Mouse (Mus musculus) forebrain, embryonic 11.5 days (tissue): ENCODE data around the gene Mllt11. TPM values are rescaled to one million over a fixed set of nuclear protein-coding genes. Genes with fewer than 3 reads are reported as not detected.
A peak's percentile ranks its signal among the peaks of the same experiment; 100 is the strongest.

Experiments used
- ATAC-seq: fragments of 200-750 bp; cut with Nextera tagmentation; replicated peaks from 2 replicates; pipeline ENCODE4 v1.8.0; 2017; ENCODE audit warnings: moderate TSS enrichment; ENCODE audit not compliant: low FRiP score
- DNase-seq: peaks from one replicate; pipeline ENCODE4 v3.0.0-alpha.2; 2017; ENCODE audit warnings: low spot score
- H3K27ac ChIP-seq: fragments of 300-500 bp; sonication (generic); 2 replicates; pipeline ENCODE4 v1.5.1; 2014; ENCODE audit warnings: low read depth, low read length
- H3K27me3 ChIP-seq: fragments of 300-500 bp; sonication (generic); 2 replicates; pipeline ENCODE4 v1.6.1; 2014; ENCODE audit warnings: mild to moderate bottlenecking, low read length, mixed read lengths; ENCODE audit not compliant: control insufficient read depth, insufficient read depth
- H3K36me3 ChIP-seq: fragments of 300-500 bp; sonication (generic); 2 replicates; pipeline ENCODE4 v1.6.1; 2014; ENCODE audit warnings: mild to moderate bottlenecking, low read length, moderate library complexity, mixed read lengths; ENCODE audit not compliant: control insufficient read depth, insufficient read depth
- H3K4me1 ChIP-seq: fragments of 300-500 bp; sonication (generic); replicated peaks from 2 replicates; pipeline ENCODE4 v1.6.1; 2014; ENCODE audit warnings: low read length, mixed read lengths; ENCODE audit not compliant: control insufficient read depth, insufficient read depth
- H3K4me2 ChIP-seq: fragments of 300-500 bp; sonication (generic); 2 replicates; pipeline ENCODE4 v1.6.1; 2014; ENCODE audit warnings: low read depth, mild to moderate bottlenecking, low read length, moderate library complexity, mixed read lengths; ENCODE audit not compliant: severe bottlenecking
- H3K4me3 ChIP-seq: fragments of 300-500 bp; sonication (generic); 2 replicates; pipeline ENCODE4 v1.5.1; 2014; ENCODE audit warnings: low read depth, low read length
- H3K9ac ChIP-seq: fragments of 300-500 bp; sonication (generic); 2 replicates; pipeline ENCODE4 v1.6.1; 2014; ENCODE audit warnings: low read length
- H3K9me3 ChIP-seq: fragments of 300-500 bp; sonication (generic); 2 replicates; pipeline ENCODE4 v1.6.1; 2016; ENCODE audit warnings: low read length, mixed read lengths; ENCODE audit not compliant: control insufficient read depth
- WGBS: fragments of 180-500 bp; shearing (Covaris S2); extraction: QIAGEN DNeasy Blood & Tissue Kit; methylation state at CpG from one replicate; pipeline ENCODE4 v1.1.7; 2014; 5-methylcytosine and 5-hydroxymethylcytosine counted together
- polyA plus RNA-seq: library from polyadenylated mRNA; unstranded; fragments of >200 nt; fragmentation: Nextera tagmentation; extraction: Ambion mirVana; gene quantifications from 2 replicates; pipeline ENCODE4 v1.2.1, GENCODE M21; 2014

Gene Mllt11
- polyA plus RNA-seq, 1 experiment from 2014 or later: 89.8 TPM

DNA sequence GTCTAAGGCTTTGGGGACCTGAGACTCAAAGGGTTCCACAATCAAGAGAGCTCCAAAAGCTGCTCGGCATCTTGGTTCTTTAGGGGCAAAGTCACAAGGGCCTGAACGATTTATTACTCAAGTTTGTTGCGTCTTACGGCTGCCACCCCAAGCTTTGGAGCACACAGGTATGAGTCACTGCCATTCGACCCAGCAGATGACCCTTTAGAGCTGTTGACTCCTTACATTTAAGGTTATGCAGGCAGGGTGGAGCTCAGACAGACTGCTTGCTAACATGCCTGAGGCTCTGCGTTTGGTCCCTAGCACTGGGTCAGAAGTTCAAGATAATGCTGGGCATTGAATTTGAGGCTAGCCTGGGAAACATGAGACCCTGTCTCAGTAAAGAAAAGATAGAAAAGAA is 54.4 kb downstream of the Mllt11 start:
- ATAC-seq (no peak), DNase-seq (no peak)
- Histone ChIP-seq H3K4me2 (no peak overlapping the region), H3K27ac (no peak overlapping the region), H3K4me1 (peaks cover 7% of the 10 kb centered on the region), H3K27me3 (peaks cover 14% of the 10 kb centered on the region), H3K4me3 (no peak overlapping the region), H3K9me3 (no peaks in the 10 kb centered on the region), H3K36me3 (no peaks in the 10 kb centered on the region), H3K9ac (no peak overlapping the region)
- 80% methylated on average over 6 of the region's 6 CpGs for WGBS

DNA sequence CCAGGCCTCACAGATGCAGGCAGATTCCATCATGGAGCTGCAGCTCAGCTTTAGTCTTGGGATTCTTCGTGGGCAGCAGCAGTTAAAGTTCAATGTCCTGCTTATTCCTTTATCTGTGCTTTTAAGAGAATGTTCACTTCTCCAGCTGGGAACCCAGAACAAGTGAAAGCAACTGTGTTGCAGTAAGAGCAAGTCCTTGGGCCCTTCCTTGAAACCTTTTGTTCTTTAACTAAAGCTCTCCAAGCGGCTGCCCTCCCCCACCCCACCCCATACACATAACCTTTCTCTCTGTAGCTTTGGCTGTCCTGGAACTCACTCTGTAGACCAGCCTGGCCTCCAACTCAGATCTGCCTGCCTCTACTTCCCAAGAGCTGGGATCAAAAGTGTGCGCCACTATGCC is 55.5 kb downstream of the Mllt11 start:
- Histone ChIP-seq H3K4me1 (peaks cover 7% of the 10 kb centered on the region), H3K36me3 (peaks cover 2% of the 10 kb centered on the region; the same call in 1 of the 2 replicates), H3K27ac (no peak overlapping the region), H3K9me3 (no peaks in the 10 kb centered on the region), H3K4me3 (no peak overlapping the region), H3K27me3 (peaks cover 25% of the 10 kb centered on the region), H3K4me2 (no peak overlapping the region), H3K9ac (no peak overlapping the region)
- ATAC-seq (no peak), DNase-seq (no peak)
- 59% methylated on average over 3 of the region's 3 CpGs for WGBS

DNA sequence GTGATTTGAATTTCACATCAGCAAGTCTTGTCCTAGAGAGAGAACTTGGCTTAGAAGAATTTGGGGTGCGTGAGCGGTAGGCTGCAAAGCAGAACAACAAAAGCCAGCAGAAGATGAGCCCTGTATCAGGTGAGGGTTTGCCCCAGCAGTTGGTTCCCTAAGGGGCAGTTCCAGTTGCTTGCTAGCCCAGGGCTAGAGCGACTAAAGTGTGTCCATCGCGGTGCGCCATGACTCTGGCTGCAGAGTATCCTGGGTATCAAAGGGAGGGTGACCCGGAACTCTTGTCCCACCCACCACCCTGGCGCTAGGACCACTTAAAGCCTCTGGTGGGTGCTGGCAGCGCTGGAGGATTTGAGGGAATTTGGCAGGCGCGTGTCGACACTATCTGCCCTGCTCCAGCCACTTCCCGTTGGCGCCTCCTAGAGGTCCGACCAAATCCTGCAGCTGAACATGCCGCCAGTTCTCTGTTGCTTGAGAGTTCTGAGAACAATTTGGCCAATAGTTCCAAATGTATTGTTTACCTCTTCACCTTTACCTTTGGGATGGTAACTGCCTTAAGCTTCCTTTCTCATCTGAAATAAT is 57.9 kb downstream of the Mllt11 start:
- peak; percentile 55 for ATAC-seq
- Histone ChIP-seq H3K4me2 (no peak overlapping the region), H3K9ac (no peak overlapping the region), H3K4me1 (peaks cover 7% of the 10 kb centered on the region), H3K9me3 (no peaks in the 10 kb centered on the region), H3K27ac (no peak overlapping the region), H3K4me3 (no peak overlapping the region), H3K27me3 (peaks cover 34% of the 10 kb centered on the region), H3K36me3 (peaks cover 3% of the 10 kb centered on the region; the same call in 1 of the 2 replicates)
- DNase-seq: peak; percentile 92
- 1% methylated on average over 16 of the region's 16 CpGs for WGBS

DNA sequence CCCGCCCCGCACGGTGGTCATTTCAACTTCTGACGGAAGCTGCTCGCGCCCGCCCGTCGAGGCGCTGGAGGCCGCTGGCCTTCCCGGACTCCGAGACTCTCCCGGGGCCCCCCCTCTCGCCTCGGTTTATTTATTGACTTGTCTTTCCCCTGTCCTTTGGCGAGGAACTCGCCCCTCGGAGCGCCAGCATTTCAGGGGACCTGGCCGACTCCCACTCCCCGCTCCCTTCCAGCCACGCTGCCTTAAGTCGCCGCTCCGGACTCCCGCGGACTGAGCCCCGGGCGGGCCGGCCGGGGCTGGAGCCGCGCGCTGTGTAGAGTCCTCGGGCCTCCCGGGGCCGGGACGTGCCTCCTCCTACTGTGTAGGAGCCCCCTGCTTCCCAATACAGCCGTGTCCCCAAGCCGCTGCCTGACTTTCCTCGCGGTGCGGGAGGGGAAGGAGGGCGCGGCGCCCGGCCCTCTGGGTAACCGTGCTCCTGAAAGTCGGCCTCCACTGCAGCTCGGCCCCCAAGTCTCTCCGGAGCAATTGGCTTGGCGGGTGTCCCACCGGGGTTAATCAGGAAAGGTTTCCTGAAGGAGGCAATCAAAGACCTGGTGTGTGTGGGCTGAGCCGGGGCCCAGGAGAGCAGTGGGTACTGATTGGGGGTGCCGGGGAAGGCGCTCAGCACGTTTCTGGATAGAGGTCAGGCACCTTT is 58.6 kb downstream of the Mllt11 start:
- no peaks in the 10 kb centered on the region for H3K9me3 ChIP-seq
- H3K27me3 ChIP-seq: peaks cover 34% of the 10 kb centered on the region
- DNase-seq (peak; percentile 62), ATAC-seq (peak; percentile 24; the same call in 1 of the 2 replicates)
- H3K4me1 ChIP-seq: peaks cover 7% of the 10 kb centered on the region
- H3K4me3 ChIP-seq: peak overlapping the region; percentile 22
- WGBS: 3% methylated on average over 58 of the region's 58 CpGs
- H3K9ac ChIP-seq: peak overlapping the region; percentile 29
- peak overlapping the region; percentile 38 for H3K4me2 ChIP-seq
- H3K36me3 ChIP-seq: peaks cover 3% of the 10 kb centered on the region; the same call in 1 of the 2 replicates
- no peak overlapping the region for H3K27ac ChIP-seq

DNA sequence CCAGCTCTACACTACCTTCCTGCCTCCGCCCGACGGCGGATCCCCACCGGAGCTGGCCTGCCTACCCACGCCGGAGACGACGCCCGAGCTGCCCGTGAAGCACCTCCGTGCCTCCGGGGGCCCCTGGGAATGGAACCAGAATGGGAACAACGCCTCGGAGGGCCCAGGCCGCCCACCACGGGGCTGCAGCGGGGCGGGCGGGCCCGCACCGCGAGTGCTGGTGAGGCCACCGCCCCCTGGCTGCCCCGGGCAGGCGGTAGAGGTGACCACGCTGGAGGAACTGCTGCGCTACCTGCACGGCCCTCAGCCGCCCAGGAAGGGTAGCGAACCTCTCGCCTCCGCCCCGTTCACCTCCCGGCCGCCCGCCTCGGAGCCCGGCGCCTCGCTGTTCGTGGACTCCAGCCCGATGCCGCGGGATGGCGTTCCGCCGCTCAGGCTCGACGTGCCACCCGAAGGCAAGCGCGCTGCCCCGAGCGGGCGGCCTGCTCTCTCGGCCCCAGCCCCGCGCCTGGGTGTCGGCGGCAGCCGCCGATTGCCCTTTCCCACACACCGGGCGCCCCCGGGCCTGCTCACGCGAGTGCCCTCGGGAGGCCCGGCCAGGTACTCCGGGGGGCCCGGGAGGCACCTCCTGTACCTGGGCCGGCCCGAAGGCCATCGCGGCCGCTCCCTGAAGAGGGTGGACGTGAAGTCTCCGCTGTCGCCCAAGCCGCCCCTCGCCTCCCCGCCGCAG is 59.3 kb downstream of the Mllt11 start:
- 0 out of 2 replicates have a peak overlapping the region, but pooled peaks have one; percentile 11 for H3K4me2 ChIP-seq
- H3K4me1 ChIP-seq: peaks cover 7% of the 10 kb centered on the region
- no peaks in the 10 kb centered on the region for H3K9me3 ChIP-seq
- ATAC-seq (0 out of 2 replicates have a peak, but pooled peaks have one; percentile 41), DNase-seq (peak; percentile 64)
- no peak overlapping the region for H3K9ac ChIP-seq
- H3K27ac ChIP-seq: no peak overlapping the region
- H3K36me3 ChIP-seq: peaks cover 3% of the 10 kb centered on the region; the same call in 1 of the 2 replicates
- H3K27me3 ChIP-seq: peaks cover 34% of the 10 kb centered on the region
- WGBS: 10% methylated on average over 80 of the region's 84 CpGs
- H3K4me3 ChIP-seq: peak overlapping the region; percentile 22; the same call in 1 of the 2 replicates

DNA sequence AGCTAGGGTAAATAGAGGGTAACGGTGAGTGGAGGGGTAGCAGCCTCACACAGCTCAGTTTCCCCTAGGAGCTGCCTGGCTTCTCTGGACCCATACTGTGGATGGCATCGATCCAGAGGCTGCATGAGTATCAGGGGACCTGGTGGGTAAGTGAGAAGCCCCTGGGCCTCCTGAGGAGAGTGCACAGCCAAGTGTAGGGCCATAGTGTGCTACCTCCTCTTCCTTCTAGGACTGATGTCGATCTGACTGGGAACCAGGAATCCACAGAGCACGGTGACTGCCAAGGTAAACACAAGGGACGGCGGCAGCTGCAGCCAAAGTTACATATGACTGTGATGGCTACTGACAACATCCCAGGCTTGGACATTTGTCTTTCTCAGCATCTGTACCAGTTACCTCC is 60.9 kb downstream of the Mllt11 start:
- peaks cover 34% of the 10 kb centered on the region for H3K27me3 ChIP-seq
- H3K4me1 ChIP-seq: peaks cover 7% of the 10 kb centered on the region
- no peaks in the 10 kb centered on the region for H3K9me3 ChIP-seq
- WGBS: 83% methylated on average over 6 of the region's 6 CpGs
- peaks cover 3% of the 10 kb centered on the region; the same call in 1 of the 2 replicates for H3K36me3 ChIP-seq
- H3K4me2 ChIP-seq: no peak overlapping the region
- H3K27ac ChIP-seq: no peak overlapping the region
- DNase-seq: no peak
- H3K4me3 ChIP-seq: no peak overlapping the region
- no peak overlapping the region for H3K9ac ChIP-seq
- ATAC-seq: no peak

DNA sequence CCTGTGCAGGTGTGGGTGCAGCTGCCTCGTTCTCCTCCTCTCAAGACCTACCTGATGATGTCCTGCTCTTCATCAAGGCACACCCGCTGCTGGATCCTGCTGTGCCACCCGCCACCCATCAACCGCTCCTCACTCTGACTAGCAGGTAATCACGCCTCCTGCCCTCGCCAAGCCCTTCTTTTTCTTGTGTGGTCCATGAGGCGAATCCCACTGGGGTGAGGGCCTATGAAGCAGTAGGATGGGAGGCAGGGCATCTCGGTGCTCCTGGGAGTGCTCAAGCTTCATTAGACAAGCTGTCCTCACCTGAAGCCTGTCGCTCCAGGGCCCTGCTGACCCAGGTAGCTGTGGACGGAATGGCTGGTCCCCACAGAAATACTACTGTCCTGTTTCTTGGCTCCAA is 62.0 kb downstream of the Mllt11 start:
- H3K9ac ChIP-seq: no peak overlapping the region
- peaks cover 34% of the 10 kb centered on the region for H3K27me3 ChIP-seq
- DNase-seq (no peak), ATAC-seq (no peak)
- H3K9me3 ChIP-seq: no peaks in the 10 kb centered on the region
- H3K4me3 ChIP-seq: no peak overlapping the region
- 87% methylated on average over 10 of the region's 10 CpGs for WGBS
- H3K27ac ChIP-seq: no peak overlapping the region
- H3K4me1 ChIP-seq: peaks cover 7% of the 10 kb centered on the region
- no peak overlapping the region for H3K4me2 ChIP-seq
- peaks cover 3% of the 10 kb centered on the region; the same call in 1 of the 2 replicates for H3K36me3 ChIP-seq
